Mouse (Mus musculus) lung, adult 2 months (tissue): ENCODE measurements at regions not wholly inside any gene's neighbourhood (a gene's known extent, or its start where the extent isn't known, plus 50 kb on each side); places are given as distances from the start of the nearest gene placed in this dataset.

Source experiments
- DNase-seq: peaks from one replicate; pipeline ENCODE4 v3.0.0; 2022
- H3K4me1 ChIP-seq: fragments of 200-500 bp; 2 replicates; pipeline ENCODE4 v1.6.1; 2011; ENCODE audit warnings: low read length; ENCODE audit not compliant: control insufficient read depth, insufficient read depth
- H3K4me3 ChIP-seq: fragments of 200-500 bp; replicated peaks from 2 replicates; pipeline ENCODE3; 2011; ENCODE audit warnings: low read depth, mild to moderate bottlenecking, control low read depth, low read length; ENCODE audit errors: extremely low read depth
- CTCF ChIP-seq: fragments of 200-500 bp; IDR thresholded peaks from 2 replicates; pipeline ENCODE4 v1.5.1; 2011; ENCODE audit warnings: mild to moderate bottlenecking, low read length, control low read depth; ENCODE audit not compliant: insufficient read depth
- POLR2A ChIP-seq: fragments of 200-500 bp; IDR thresholded peaks from 2 replicates; pipeline ENCODE4 v1.6.1; 2011; ENCODE audit warnings: low read depth, mild to moderate bottlenecking, control low read depth, low read length, borderline replicate concordance; ENCODE audit errors: extremely low read depth
- WGBS: fragments of 180-500 bp; shearing (Covaris S2); methylation state at CpG from one replicate; pipeline ENCODE4 v1.1.7; 2018; 5-methylcytosine and 5-hydroxymethylcytosine counted together

- 76% methylated on average over 17 of the region's 17 CpGs for WGBS
- no peak for DNase-seq
- Histone ChIP-seq H3K4me1 (no peaks in the 10 kb centered on the region), H3K4me3 (no peak overlapping the region)
- TF ChIP-seq POLR2A = no peak
- TF ChIP-seq CTCF = no peak
Measured at GRCm38 (mm10) chr15:97188545-97188944, 58.4 kb upstream of the Pced1b start.

DNA sequence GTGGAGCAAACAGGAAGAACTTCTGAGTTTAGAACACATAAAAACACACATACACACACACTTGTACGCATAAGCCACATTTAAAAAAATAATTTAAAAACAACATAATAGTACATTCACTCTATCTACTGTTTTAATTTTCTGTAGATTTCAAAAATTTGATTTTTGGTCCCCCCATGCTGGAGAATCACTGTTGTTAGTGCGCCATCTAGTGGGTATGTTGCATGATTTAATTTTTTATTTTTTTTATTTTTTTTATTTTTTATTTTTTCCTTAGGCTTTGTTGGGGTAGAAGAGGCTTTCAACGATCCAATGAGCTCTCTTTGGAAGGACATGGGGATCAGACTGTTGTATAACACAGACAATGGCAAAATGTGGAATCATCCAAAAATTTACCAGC, 59.1 kb upstream of the Pced1b start:
- H3K4me1 ChIP-seq = no peaks in the 10 kb centered on the region
- no peak overlapping the region for H3K4me3 ChIP-seq
- no peak for DNase-seq
- WGBS = 28% methylated on average over 3 of the region's 3 CpGs
- no peak for TF ChIP-seq POLR2A
- no peak for TF ChIP-seq CTCF

DNA sequence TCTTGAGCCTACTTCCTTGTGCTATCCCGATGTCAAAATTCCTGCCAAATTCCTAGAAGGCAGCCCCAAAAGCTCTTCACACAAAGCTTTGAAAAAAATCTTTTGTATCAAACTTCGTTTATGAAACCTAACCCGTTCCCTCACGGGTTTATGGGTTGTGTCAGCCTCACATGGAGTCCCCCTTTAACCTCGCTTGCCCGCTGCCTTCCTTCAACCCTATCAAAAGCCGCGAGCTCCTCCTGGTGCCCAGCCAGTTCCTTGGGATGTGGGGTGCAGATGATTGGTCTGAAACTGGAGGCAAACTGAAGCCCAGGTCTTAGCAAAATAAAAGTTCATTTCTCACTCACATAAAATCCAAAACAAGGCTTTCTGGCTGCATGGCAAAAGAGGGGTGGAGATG, 60.9 kb upstream of the Pced1b start:
- TF ChIP-seq POLR2A = no peak
- TF ChIP-seq CTCF = peak; percentile 34
- WGBS = 47% methylated on average over 8 of the region's 8 CpGs
- DNase-seq = no peak
- Histone ChIP-seq H3K4me3 (no peak overlapping the region), H3K4me1 (no peaks in the 10 kb centered on the region)

- DNase-seq = no peak
- no peaks in the 10 kb centered on the region for H3K4me1 ChIP-seq
- TF ChIP-seq POLR2A (no peak), CTCF (no peak)
- no peak overlapping the region for H3K4me3 ChIP-seq
- WGBS = 43% methylated on average over 9 of the region's 9 CpGs
Measured at GRCm38 (mm10) chr15:97182617-97183038, 64.3 kb upstream of the Pced1b start.

GRCm38 (mm10) chr15:97180970-97181669, 65.8 kb upstream of the Pced1b start:
- TF ChIP-seq POLR2A = no peak
- no peak for TF ChIP-seq CTCF
- Histone ChIP-seq H3K4me1 (no peaks in the 10 kb centered on the region), H3K4me3 (no peak overlapping the region)
- no peak for DNase-seq
- 61% methylated on average over 9 of the region's 9 CpGs for WGBS

DNA sequence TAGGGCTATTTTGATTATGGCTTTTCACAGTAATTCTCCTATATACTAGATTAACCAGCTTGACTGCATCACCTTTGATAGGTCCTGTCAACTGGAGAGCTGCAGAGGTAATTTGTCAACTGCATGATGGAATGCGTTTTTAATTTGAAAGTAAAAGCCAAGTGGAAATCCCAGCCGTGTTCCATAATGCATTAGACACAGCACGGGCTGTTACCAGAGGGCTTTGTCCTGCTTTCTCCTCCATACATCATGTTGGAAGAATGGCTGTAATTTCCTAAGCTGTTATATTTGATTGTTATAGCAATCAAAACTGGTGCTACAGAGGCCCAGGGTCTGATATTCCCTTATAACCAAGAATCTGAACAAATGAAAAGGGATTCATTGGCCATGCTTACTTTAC, 68.6 kb upstream of the Pced1b start:
- WGBS = 71% methylated on average over 3 of the region's 3 CpGs
- Histone ChIP-seq H3K4me1 (no peaks in the 10 kb centered on the region), H3K4me3 (no peak overlapping the region)
- no peak for DNase-seq
- no peak for TF ChIP-seq POLR2A
- no peak for TF ChIP-seq CTCF

GRCm38 (mm10) chr15:97177806-97178205, 69.1 kb upstream of the Pced1b start:
- no peak for DNase-seq
- WGBS = 77% methylated on average over 4 of the region's 4 CpGs
- Histone ChIP-seq H3K4me3 (no peak overlapping the region), H3K4me1 (no peaks in the 10 kb centered on the region)
- TF ChIP-seq CTCF (no peak), POLR2A (no peak)

- 22% methylated on average over 5 of the region's 5 CpGs for WGBS
- TF ChIP-seq CTCF = no peak
- no peak for TF ChIP-seq POLR2A
- no peak overlapping the region for H3K4me3 ChIP-seq
- no peaks in the 10 kb centered on the region for H3K4me1 ChIP-seq
- DNase-seq = no peak
Measured at GRCm38 (mm10) chr15:97174989-97175388, 71.9 kb upstream of the Pced1b start.

DNA sequence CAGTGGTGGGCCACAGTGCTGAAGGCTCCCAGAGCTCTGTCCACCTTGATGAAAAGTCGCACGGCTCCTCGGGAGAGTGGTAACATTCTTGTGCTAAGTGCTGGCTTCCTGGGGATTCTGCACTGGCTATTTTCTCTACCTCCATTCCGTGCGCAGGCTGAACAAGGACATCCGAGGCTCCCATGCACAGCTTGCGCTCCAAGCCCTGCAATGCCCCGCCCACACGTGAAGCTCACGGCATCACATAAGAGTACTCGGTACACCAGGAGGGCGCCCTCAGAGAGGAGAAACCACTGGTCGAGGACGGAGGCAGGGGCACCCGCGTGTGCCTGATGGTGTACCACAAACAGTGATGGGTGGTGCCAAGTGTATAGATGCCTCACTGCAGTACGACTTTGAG, 73.7 kb upstream of the Pced1b start:
- H3K4me1 ChIP-seq = no peaks in the 10 kb centered on the region
- 73% methylated on average over 17 of the region's 17 CpGs for WGBS
- H3K4me3 ChIP-seq = no peak overlapping the region
- DNase-seq = no peak
- TF ChIP-seq POLR2A = no peak
- no peak for TF ChIP-seq CTCF

DNA sequence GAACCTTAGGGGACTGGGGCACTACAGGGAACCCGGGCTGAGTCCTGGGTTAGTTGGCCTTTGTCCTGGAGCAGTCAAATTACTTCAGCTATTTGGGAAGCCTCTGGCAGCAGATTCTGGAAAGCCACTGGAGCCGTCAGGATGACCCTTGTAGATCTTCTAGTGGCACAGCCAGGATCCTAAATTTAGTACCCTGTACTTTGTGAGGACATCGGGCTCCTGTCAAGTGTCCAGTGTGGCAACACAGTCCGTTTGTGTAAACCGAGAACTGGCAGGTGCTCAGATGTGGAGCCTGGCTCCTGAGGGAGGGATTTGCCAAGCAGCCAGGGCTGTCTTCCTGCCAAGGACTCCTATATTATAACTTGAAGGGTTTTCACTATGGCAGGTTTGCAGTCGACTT, 76.8 kb upstream of the Pced1b start:
- 41% methylated on average over 6 of the region's 6 CpGs for WGBS
- no peak for DNase-seq
- no peak for TF ChIP-seq CTCF
- TF ChIP-seq POLR2A = no peak
- H3K4me3 ChIP-seq = no peak overlapping the region
- no peaks in the 10 kb centered on the region for H3K4me1 ChIP-seq

GRCm38 (mm10) chr15:97169381-97169780, 77.5 kb upstream of the Pced1b start:
- WGBS = 77% methylated on average over 10 of the region's 10 CpGs
- no peak for TF ChIP-seq POLR2A
- no peak for TF ChIP-seq CTCF
- DNase-seq = no peak
- H3K4me3 ChIP-seq = no peak overlapping the region
- H3K4me1 ChIP-seq = no peaks in the 10 kb centered on the region
